Mouse (Mus musculus) thymus, adult 2 months (tissue): ENCODE data around the gene Aifm3.

Experiments
- CTCF ChIP-seq: fragments of 200-500 bp; IDR thresholded peaks from 2 replicates; pipeline ENCODE4 v1.5.1; 2012; ENCODE audit warnings: mild to moderate bottlenecking, control low read depth, low read length, moderate library complexity, borderline replicate concordance; ENCODE audit not compliant: control insufficient read depth, poor library complexity, insufficient read depth; ENCODE audit errors: extremely low read depth
- POLR2A ChIP-seq: fragments of 200-500 bp; IDR thresholded peaks from 2 replicates; pipeline ENCODE4 v1.6.1; 2012; ENCODE audit warnings: mild to moderate bottlenecking, low read length, control low read depth, moderate library complexity; ENCODE audit not compliant: control insufficient read depth, poor library complexity, insufficient read depth; ENCODE audit errors: extremely low read depth

- TF ChIP-seq POLR2A (no peak), CTCF (no peak)
Measured at GRCm38 (mm10) chr16:17556907-17557306, 67.5 kb downstream of the Aifm3 start.
